Mouse (Mus musculus) forebrain, embryonic 14.5 days (tissue): ENCODE data around the gene Tlr9. TPM values are rescaled to one million over a fixed set of nuclear protein-coding genes. Genes with fewer than 3 reads are reported as not detected.
A peak's percentile ranks its signal among the peaks of the same experiment; 100 is the strongest.

Source experiments
- ATAC-seq: fragments of 200-750 bp; cut with Nextera tagmentation; 2 replicates; pipeline ENCODE4 v1.8.0; 2017; ENCODE audit warnings: mild to moderate bottlenecking, moderate library complexity
- DNase-seq: peaks from one replicate; pipeline ENCODE4 v3.0.0-alpha.2; 2015; ENCODE audit warnings: low spot score
- H3K27ac ChIP-seq: fragments of 300-500 bp; sonication (generic); 2 replicates; pipeline ENCODE4 v1.5.1; 2014; ENCODE audit warnings: low read depth, mild to moderate bottlenecking, control low read depth, low read length, moderate library complexity
- H3K27me3 ChIP-seq: fragments of 300-500 bp; sonication (generic); replicated peaks from 2 replicates; pipeline ENCODE4 v1.6.1; 2014; ENCODE audit warnings: low read length, control low read depth, mixed read lengths; ENCODE audit not compliant: control insufficient read depth, insufficient read depth
- H3K36me3 ChIP-seq: fragments of 300-500 bp; sonication (generic); 2 replicates; pipeline ENCODE4 v1.6.1; 2014; ENCODE audit warnings: low read length, control low read depth; ENCODE audit not compliant: control insufficient read depth, insufficient read depth
- H3K4me1 ChIP-seq: fragments of 300-500 bp; sonication (generic); 2 replicates; pipeline ENCODE4 v1.6.1; 2014; ENCODE audit warnings: antibody characterized with exemption, low read length, control low read depth; ENCODE audit not compliant: control insufficient read depth, insufficient read depth
- H3K4me2 ChIP-seq: fragments of 300-500 bp; sonication (generic); 2 replicates; pipeline ENCODE4 v1.6.1; 2014; ENCODE audit warnings: mild to moderate bottlenecking, control low read depth, low read length
- H3K4me3 ChIP-seq: fragments of 300-500 bp; sonication (generic); 2 replicates; pipeline ENCODE4 v1.5.1; 2014; ENCODE audit warnings: low read depth, low read length, control low read depth
- H3K9ac ChIP-seq: fragments of 300-500 bp; sonication (generic); 2 replicates; pipeline ENCODE4 v1.6.1; 2014; ENCODE audit warnings: mild to moderate bottlenecking, low read length, control low read depth, moderate library complexity
- H3K9me3 ChIP-seq: fragments of 300-500 bp; sonication (generic); replicated peaks from 2 replicates; pipeline ENCODE4 v1.6.1; 2016; ENCODE audit warnings: low read length, control low read depth, mixed read lengths; ENCODE audit not compliant: control insufficient read depth
- WGBS: fragments of 180-500 bp; shearing (Covaris S2); extraction: QIAGEN DNeasy Blood & Tissue Kit; methylation state at CpG from one replicate; pipeline ENCODE4 v1.1.7; 2014; 5-methylcytosine and 5-hydroxymethylcytosine counted together
- polyA plus RNA-seq: library from polyadenylated mRNA; unstranded; fragments of >200 nt; fragmentation: Nextera tagmentation; extraction: Ambion mirVana; gene quantifications from 2 replicates; pipeline ENCODE4 v1.2.1, GENCODE M21; 2014

Tlr9 gene
- polyA plus RNA-seq, 1 experiment from 2014 or later = not detected

DNA sequence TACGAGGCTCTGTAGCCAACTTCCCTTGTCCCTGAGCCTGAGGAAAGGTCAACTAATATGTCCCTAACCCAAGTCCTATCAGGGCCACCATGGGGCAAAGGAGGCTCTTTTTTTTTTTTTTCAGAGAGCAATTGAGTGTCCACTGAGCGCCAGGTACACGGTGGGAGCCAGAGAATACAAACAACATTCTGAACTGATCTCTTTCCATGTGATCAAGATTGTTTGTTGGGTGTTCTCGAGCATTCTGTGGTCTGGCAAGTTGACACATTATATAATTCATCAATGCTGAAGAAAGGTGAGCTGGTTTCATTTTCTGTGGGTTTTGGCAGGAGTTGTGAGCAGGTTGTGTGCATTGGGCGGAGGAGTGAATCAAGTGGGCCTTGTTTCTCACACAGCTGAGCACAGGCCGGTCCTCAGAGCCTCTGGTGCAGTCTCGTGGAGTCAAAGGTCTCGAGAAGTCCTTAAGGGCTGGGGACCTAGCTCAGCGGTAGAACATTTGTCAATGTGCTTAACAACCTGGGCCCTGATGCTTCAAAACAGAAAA is 41.1 kb downstream of the Tlr9 start:
- no peaks in the 10 kb centered on the region for H3K27me3 ChIP-seq
- ATAC-seq = no peak
- H3K4me2 ChIP-seq = no peak overlapping the region
- H3K27ac ChIP-seq = no peak overlapping the region
- WGBS = 81% methylated on average over 9 of the region's 9 CpGs
- H3K9me3 ChIP-seq = no peaks in the 10 kb centered on the region
- no peaks in the 10 kb centered on the region for H3K36me3 ChIP-seq
- no peak overlapping the region for H3K4me3 ChIP-seq
- H3K4me1 ChIP-seq = no peaks in the 10 kb centered on the region
- H3K9ac ChIP-seq = no peak overlapping the region
- DNase-seq = no peak

- Histone ChIP-seq H3K27ac (no peak overlapping the region), H3K9me3 (no peaks in the 10 kb centered on the region), H3K27me3 (no peaks in the 10 kb centered on the region), H3K4me3 (no peak overlapping the region), H3K36me3 (no peaks in the 10 kb centered on the region), H3K9ac (no peak overlapping the region), H3K4me2 (no peak overlapping the region), H3K4me1 (0 out of 2 replicates have a peak, but pooled peaks cover 3% of the 10 kb centered on the region)
- ATAC-seq (no peak), DNase-seq (no peak)
- WGBS = 86% methylated on average over 12 of the region's 12 CpGs
Observed at GRCm38 (mm10) chr9:106265358-106266075, 43.1 kb downstream of the Tlr9 start.

DNA sequence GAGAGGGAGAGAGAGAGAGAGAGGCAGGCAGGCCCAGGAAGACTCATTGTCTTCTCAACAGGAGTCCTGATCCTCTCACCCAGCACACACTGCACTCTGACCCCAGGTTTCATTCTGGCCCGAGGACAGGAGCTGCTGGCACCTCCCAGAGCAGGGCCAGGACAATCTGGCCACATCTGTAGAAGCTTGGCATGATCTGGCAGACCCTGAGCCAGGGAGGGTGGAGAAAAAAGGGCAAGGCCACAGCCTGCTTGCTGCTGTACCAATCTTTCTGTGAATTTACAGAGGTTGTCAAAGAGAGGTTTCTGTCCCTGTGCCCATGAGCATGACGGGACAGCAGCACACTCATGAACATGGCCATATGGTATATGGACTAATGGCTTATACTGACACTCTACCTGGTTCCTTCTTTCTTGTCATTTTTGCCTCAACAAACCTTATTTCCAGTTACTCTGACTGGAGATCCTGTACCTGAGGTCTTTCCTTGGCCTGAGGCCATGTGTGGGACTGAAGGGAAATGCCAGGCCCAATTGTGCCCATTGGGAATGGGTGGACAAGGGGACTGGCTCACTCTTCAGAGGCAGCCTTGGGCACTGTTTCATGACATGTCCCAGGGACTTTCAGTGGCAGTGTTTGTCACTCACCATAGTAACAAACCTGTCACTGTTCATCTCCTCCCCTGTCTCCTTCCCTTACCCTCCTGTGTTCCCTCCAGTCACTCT is 44.7 kb downstream of the Tlr9 start:
- H3K36me3 ChIP-seq = no peaks in the 10 kb centered on the region
- H3K4me3 ChIP-seq = no peak overlapping the region
- ATAC-seq (no peak), DNase-seq (no peak)
- no peaks in the 10 kb centered on the region for H3K9me3 ChIP-seq
- no peaks in the 10 kb centered on the region for H3K27me3 ChIP-seq
- 56% methylated on average over 2 of the region's 2 CpGs for WGBS
- no peak overlapping the region for H3K4me2 ChIP-seq
- no peak overlapping the region for H3K9ac ChIP-seq
- H3K4me1 ChIP-seq = 0 out of 2 replicates have a peak, but pooled peaks cover 3% of the 10 kb centered on the region
- no peak overlapping the region for H3K27ac ChIP-seq

GRCm38 (mm10) chr9:106268421-106268820 is 46.0 kb downstream of the Tlr9 start:
- H3K27me3 ChIP-seq = no peaks in the 10 kb centered on the region
- ATAC-seq (no peak), DNase-seq (no peak)
- H3K4me2 ChIP-seq = no peak overlapping the region
- H3K4me3 ChIP-seq = no peak overlapping the region
- H3K9me3 ChIP-seq = no peaks in the 10 kb centered on the region
- WGBS = 46% methylated on average over 4 of the region's 4 CpGs
- H3K36me3 ChIP-seq = no peaks in the 10 kb centered on the region
- H3K27ac ChIP-seq = no peak overlapping the region
- no peak overlapping the region for H3K9ac ChIP-seq
- H3K4me1 ChIP-seq = 0 out of 2 replicates have a peak, but pooled peaks cover 3% of the 10 kb centered on the region

- ATAC-seq = no peak
Observed at GRCm38 (mm10) chr9:106269076-106269788, 46.8 kb downstream of the Tlr9 start.

DNA sequence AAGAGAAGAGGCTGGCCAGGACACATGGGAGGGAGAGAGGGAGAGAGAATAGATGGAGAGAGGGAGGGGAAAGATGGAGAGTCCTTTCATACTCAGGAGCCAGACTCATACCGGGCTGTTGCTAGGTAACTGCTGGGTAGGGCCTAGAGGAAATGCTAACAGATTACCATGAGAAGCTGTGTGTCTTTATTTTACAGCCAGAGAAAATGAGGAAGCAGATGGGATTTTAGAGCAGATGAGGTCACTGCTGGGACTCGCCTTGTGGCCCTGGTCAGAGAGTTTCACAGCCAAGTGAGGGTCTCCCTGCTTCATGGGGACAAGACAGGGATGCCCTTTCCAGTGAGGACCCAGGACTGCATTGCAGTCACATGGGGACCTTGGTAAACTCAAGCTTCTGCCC is 47.5 kb downstream of the Tlr9 start:
- 12% methylated on average over 2 of the region's 2 CpGs for whole genome bisulfite sequencing
- Histone ChIP-seq H3K9me3 (no peaks in the 10 kb centered on the region), H3K4me3 (no peak overlapping the region), H3K4me2 (no peak overlapping the region), H3K9ac (no peak overlapping the region), H3K4me1 (0 out of 2 replicates have a peak, but pooled peaks cover 3% of the 10 kb centered on the region), H3K36me3 (no peaks in the 10 kb centered on the region), H3K27me3 (no peaks in the 10 kb centered on the region), H3K27ac (no peak overlapping the region)
- ATAC-seq (peak; percentile 72; the same call in 1 of the 2 replicates), DNase-seq (peak; percentile 69)

More at GRCm38 (mm10) chr9:106269076-106269788, 46.8 kb downstream of the Tlr9 start:
- WGBS = 68% methylated on average over 9 of the region's 9 CpGs
- Histone ChIP-seq H3K4me3 (no peak overlapping the region), H3K9me3 (no peaks in the 10 kb centered on the region), H3K4me1 (0 out of 2 replicates have a peak, but pooled peaks cover 3% of the 10 kb centered on the region), H3K27ac (no peak overlapping the region), H3K9ac (no peak overlapping the region), H3K4me2 (no peak overlapping the region), H3K27me3 (no peaks in the 10 kb centered on the region), H3K36me3 (no peaks in the 10 kb centered on the region)
- DNase-seq = no peak

- DNase-seq (no peak), ATAC-seq (no peak)
- Histone ChIP-seq H3K9me3 (no peaks in the 10 kb centered on the region), H3K27me3 (no peaks in the 10 kb centered on the region), H3K4me3 (no peak overlapping the region), H3K4me1 (0 out of 2 replicates have a peak, but pooled peaks cover 3% of the 10 kb centered on the region), H3K27ac (no peak overlapping the region), H3K4me2 (no peak overlapping the region), H3K9ac (no peak overlapping the region), H3K36me3 (no peaks in the 10 kb centered on the region)
- WGBS = 91% methylated on average over 4 of the region's 4 CpGs
Observed at GRCm38 (mm10) chr9:106270656-106271055, 48.3 kb downstream of the Tlr9 start.

DNA sequence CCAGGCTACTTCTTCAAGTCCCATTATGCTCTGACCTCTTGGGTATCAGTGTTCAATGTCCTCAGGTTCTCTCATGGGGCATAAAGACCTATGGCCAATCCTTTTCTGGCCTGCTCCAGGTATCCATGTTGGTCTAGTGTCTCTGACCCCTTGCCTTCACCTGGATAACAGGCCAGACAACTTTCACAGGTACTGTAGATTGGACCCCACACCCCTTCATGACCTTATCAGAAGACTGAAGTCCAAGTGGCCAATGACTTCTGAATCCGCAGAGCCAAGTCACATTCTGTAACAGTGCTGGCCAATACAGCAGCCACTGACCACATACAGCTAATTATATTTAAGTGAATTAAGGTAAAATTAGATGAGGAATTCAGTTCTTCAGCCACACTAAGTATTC is 49.9 kb downstream of the Tlr9 start:
- Histone ChIP-seq H3K9ac (no peak overlapping the region), H3K27ac (no peak overlapping the region), H3K4me2 (no peak overlapping the region), H3K9me3 (no peaks in the 10 kb centered on the region), H3K36me3 (no peaks in the 10 kb centered on the region), H3K27me3 (no peaks in the 10 kb centered on the region), H3K4me1 (0 out of 2 replicates have a peak, but pooled peaks cover 3% of the 10 kb centered on the region), H3K4me3 (no peak overlapping the region)
- no peak for DNase-seq
- 98% methylated on average over 1 of the region's 1 CpGs for WGBS
- ATAC-seq = no peak
